Mouse (Mus musculus) large intestine, adult 2 months (tissue): Measurements from ENCODE around the gene Rxra. TPM values are rescaled to one million over a fixed set of nuclear protein-coding genes. Genes with fewer than 3 reads are reported as not detected.

ENCODE experiments used
- DNase-seq: peaks from one replicate; pipeline ENCODE4 v3.0.0-alpha.2; 2012; ENCODE audit warnings: low read depth, low spot score
- WGBS: fragments of 180-500 bp; shearing (Covaris S2); methylation state at CpG from one replicate; pipeline ENCODE4 v1.1.7; 2018; 5-methylcytosine and 5-hydroxymethylcytosine counted together
- polyA plus RNA-seq: library from polyadenylated mRNA; depleted of rRNA; stranded (reverse); fragments of >200 nt; gene quantifications from 2 replicates; pipeline ENCODE4 v1.2.3, GENCODE M21; 2012; rRNA removed

The Rxra gene
- polyA plus RNA-seq = 54.6 and 80.7 TPM in 2 replicates

DNA sequence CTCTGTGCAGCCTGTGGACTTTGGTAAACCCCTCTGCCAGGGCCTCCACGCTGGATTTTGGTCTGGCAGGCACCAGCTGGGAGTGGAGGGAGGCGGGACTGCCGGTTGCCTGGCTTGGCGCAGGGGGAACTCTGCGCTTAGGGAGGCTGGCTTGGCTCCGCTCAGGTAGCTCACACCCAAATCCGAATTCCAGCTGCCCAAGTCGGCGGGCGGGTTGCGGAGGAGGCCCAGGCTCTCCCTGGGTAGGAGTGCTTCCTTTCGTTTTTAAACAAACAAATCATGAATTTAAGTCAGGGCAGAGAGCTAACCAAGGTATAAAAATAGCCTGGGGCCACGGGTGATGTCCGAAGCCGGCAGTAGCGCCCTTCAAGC is at the start of gene Rxra:
Rxra (plus strand) TSS at position 335 of the 372 bp plus-strand sequence.
- no peak for DNase-seq
- 4% methylated on average over 16 of the region's 16 CpGs for WGBS

DNA sequence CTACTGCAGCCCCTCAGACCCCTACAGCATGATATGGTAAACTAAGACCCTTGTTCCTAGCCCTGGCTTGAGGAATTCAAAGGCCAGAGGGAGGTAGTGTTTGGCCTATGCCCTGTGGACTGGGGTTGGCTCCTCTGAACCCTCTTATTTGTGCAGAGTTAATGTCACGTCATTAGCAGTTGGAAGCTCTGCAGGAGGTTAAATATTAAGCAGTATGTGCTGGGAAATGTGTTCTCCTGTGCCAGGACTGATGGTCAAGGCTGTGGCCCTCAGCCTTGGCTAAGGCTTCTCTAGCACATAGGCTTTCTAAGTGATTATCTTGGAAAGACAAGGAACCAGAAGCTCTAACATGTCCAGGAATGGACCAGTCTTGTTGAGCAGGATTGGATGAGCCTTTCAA is 49.6 kb upstream of the Rxra start:
- WGBS = 42% methylated on average over 1 of the region's 1 CpGs
- no peak for DNase-seq

DNA sequence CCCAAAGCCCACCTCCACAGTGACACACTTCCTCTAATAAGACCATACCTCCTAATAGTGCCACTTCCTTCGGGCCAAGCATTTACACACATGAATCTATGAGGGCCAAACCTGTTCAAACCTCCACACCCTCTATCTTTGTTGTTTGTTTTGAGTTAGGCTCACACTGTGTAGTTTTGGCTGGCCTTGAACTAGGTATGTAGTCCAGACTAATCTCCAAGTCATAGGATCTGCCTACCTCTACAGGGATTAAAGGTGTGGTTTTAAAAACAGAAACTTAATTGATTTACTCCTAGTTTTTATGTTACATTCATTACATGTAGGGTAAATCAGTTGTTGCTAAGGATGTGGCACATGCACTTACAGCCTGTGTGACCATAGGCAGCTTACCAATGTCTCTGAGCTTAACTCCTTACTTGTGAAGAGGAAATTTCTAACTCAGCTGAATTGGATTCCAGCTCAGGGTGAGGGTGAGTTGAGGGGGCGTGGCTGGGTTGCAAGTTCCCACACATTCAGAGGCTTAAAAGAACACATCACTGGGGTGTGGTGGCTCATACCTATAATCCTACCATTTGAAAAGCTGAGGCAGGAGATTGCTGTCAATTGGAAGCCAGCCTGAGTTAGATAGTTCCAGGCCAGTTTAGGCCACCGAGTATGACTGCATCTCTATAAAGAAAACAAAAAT is 45.5 kb upstream of the Rxra start:
- no peak for DNase-seq
- whole genome bisulfite sequencing = 52% methylated on average over 3 of the region's 3 CpGs

DNA sequence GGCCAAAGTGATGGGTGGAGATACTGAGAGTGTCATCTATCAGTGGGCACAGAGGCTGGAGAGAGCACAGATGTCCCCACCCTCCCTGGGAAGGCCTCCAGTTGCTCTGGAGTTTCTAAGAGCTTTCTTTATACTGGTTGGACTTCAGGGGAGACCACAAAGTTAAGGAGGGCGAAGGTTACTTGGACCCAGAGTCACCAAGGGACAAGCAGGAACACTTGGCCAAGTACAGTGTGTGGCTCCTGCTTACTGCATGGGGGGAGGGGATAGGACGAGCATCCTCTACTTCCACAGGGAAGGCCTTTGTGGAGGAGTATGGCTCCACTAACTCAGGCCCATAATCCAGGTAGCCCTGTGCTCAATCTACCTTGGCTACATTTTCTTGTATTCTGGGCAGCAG is 42.8 kb upstream of the Rxra start:
- 73% methylated on average over 2 of the region's 2 CpGs for whole genome bisulfite sequencing
- DNase-seq = no peak

DNA sequence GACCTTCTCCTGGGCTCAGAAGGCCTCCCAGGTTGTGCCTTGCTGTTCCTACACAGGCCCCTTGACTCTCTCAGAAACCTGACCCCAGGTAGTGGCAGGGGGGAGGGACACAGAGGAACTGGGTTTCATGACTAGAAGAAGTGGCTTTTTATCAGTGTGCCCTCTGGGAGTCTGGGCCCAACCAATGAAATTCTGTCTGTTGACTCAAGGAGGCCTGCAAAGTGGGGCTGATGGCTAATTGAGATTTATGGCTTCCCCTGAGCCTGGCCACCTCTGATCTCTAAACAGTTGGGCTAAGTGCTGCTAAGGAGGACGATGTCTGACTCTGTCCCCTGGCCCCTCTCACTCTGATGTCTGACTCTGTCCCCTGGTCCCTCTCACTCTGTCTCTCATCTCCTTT is 42.2 kb upstream of the Rxra start:
- 38% methylated on average over 1 of the region's 1 CpGs for WGBS
- no peak for DNase-seq

DNA sequence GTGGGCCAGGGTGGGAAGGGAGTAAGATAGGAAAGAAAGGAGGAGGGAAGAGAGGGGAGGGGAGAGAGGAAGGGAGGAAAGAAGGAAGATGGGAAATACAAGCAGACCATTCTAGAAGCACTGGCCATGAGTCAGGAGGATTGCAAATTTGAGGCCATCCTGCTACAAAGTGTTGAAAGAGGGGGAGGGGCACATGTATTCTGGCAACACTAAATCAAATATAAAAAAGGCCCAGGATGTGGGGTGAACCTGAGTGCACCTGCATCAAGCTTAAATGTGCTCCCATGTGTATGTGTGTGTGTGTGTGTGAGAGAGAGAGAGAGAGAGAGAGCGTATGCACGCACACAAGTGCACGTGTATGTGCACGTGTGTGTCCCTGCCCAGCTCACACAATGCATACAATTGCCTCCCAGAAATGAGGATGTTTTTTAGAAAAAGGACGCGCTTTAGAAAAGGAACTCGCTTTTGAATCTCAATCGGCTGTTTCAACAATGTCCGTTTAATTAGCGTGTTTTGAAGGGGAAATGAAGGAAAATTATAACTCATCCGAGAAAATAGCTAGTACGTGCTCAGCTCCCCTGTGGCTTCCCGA is 41.0 kb upstream of the Rxra start:
- no peak for DNase-seq
- 85% methylated on average over 13 of the region's 13 CpGs for WGBS

DNA sequence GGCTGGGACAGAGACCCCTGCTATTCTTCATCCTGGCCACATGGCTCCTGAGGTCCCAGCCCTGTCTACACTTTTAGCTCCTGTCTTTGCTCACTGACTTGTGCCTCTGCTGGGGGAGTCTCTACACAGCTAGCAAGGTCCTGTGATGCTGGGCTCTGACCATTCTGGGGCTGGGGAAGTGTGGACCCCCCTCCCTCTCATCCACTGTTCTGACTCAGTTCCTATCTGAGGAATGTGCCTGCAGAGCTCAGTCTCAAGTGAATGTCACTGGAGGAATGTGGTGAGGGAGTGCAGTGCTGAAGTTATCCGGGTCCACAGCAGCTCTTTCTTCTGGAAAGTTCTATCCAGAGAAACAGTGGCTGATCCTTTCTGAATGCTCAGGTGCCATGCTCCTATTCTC is 39.4 kb upstream of the Rxra start:
- DNase-seq = no peak
- 43% methylated on average over 1 of the region's 1 CpGs for WGBS

DNA sequence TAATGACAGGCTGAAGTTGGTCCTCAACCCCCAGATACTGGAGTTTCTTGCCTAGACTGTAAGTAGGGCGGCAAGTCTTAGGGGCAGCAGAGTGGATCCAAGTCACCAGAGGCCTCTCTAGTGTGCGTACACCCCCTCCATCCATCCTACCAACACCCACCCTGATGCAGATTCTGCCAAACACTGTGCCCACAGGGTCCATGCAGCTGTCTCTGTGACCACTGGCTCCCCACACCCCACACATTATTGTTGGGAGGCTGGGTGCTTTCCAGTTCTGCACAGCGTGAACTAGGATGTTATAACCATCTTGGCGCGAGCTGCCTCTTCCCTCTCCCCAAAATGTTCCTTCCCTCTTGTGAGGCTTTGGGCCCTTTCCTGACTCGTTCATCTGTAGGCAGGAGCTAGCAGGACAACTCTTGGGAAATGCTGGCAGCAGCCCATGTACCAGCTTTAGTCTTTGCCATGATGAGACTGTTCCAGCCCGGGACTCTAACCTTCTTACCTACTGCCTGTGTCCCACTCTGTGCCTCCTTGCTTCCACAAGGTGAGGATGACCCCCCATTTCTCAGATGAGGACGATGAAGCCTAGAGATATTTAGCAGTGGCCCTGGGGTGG is 38.9 kb upstream of the Rxra start:
- DNase-seq = no peak
- 86% methylated on average over 8 of the region's 8 CpGs for WGBS

DNA sequence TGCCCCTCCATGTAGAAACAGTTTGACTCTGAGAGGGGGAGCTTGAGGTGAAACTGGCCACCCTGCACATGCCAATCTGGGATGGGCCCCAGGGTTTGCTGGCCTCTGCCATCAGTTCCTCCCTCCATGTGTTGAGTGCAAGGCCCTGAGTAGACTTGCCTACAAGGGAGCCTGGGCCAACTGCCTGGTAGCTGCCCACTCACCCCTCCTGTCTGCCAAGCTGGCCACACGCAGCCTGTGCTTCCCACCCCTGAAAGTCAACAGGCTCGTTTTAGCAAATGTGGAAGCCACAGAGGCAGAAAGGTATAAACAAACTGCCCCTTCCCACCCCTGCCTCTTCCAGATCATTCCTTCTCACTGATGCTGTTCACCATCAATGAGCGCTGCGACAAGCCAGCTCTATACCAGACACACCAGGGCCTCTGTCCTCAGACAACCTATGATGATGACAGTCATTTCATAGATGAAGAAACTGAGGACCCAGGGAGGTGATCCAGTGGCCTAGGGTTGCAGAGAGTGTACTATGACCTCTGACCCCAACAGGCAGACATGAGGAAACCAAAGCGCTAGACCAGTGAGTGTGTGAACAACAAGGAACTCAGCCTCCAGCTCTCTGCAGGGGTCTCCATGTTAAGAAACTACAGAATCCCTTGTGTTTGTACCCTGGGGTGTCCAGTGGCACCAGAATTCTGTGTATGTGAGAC is 36.5 kb upstream of the Rxra start:
- DNase-seq = no peak
- WGBS = 87% methylated on average over 5 of the region's 5 CpGs

DNA sequence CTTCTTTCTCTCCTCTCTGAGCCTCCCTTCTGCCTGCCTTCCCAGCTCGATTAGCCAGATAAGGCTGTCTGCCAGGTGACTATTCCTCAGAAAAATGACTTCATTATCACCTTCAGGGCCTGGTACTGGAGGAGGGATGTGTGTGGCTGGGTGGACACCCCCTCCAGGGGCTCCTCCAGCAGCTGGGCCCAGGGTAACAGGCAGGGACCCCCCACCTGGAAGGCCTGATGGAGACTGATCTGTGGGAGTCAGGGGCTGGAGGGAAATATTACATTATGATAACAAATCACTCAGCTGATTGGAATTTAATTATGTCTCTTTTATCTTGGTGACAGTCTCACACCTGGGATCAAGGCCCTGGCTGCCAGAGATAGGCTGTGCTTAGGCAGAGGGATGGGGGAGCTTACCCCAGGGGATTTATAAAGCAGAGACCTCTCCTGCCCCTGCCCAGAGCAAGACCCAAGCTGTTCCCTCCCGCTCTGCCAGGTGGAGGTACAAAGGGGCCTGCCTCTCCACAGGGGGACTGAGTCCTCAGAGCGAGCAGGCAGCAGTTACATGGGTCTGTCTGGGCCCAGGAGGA is 35.2 kb upstream of the Rxra start:
- WGBS = 87% methylated on average over 3 of the region's 3 CpGs
- DNase-seq = no peak

DNA sequence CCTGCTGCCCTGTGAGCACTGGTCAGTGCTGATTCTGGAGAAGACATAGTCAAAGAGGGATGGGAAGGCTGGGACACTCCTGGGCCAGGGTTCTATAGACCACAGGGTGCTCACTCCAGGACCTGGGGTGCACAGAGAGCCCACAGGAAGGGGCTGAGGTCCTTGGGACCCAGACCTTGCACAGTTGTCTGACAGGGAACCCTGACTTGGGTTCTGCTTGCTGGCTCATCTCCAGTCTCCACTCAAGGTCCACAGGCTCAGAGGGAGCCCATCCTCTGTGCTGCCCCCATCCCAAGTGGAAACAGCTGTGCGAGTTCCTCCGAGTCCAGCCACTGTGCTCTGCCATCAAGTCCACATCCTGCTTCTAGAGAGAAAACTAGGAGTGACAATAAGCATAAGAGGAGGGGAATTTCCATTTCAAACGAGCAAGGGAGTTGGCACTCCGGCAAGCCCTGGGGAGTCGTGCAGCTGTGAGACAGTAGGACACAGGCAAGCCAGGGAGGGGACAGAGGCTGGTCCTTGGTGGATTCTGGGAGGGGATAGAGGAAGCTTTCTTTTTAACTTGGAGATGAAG is 31.6 kb upstream of the Rxra start:
- 44% methylated on average over 5 of the region's 5 CpGs for WGBS
- no peak for DNase-seq

DNA sequence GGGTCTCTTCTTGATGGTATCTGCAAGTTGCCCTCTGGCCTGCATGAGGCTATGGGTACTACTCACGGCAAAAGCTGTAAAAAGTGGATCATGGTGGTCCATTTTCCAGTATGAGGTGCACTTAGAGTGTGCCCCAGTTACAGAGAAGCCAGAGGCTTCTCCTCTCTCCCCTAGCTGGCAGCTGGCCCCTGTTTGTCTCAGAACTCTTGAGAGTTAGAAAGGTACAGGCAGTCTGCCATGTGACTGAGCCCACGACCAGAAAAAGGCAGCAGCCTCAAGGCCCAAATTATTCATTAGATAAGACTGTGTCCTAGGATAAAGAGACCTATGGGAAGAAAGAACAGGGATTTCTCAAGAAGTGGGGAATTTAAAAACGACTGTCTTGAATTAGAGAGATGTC is 30.8 kb upstream of the Rxra start:
- DNase-seq = no peak
- WGBS = 47% methylated on average over 3 of the region's 3 CpGs

DNA sequence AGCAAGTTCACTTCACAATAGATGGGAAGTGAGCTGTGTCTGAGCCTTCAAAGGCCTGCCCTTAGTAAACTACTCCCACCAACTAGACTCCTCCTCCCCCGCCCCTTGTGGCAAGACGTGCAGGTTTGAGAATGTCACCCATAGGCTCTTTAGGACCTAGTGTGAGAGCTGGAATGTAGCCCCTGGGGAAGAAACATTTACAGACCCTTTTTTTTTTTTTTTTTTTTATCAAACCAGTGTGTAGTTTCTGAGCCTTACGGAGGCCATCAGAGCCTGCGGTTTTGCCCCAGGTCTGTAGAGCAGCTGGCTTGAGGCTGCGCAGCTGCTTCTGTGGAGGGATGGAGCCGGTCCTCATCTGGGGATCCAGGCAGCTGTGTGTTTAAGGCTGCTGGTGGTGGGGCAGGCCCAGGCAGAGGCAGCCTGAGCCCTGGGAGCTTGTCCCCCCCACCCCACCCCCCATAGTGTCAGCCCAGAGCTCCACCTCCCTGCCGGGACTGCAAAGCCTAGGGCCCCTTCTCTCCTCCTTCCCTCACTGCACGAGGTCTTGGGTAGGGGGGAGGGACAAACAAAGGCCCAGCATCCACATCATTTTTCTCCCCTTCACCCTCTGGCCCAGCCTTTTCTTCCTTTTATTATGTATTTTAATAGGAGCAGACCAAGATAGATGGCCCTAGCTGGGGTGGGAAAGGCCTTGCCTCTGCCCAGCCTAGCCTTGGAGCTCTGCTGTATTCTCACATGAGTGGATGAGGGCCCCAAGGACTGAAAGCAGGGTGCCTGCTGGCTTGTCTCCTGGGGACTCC is 26.2 kb upstream of the Rxra start:
- no peak for DNase-seq
- WGBS = 77% methylated on average over 8 of the region's 8 CpGs

DNA sequence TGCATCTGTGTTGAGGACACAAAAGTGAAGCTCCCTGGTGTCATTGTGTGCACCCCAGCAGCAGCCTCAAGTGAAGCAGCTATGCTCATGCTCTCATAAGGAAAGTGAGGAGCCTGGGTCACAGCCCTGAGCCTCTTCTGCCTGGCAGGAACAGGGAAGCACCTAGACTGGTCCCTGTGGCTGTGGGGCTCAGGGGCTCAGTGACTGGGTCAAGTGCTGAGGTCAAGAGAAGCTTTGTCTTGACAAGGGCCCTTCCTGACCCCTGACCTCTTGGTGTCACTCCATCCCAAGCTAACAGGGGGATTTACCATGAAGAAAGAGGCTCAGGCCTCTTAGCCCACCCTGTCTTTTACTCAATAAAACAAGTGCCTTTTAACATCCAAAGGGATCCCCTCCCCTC is 25.2 kb upstream of the Rxra start:
- DNase-seq = no peak

DNA sequence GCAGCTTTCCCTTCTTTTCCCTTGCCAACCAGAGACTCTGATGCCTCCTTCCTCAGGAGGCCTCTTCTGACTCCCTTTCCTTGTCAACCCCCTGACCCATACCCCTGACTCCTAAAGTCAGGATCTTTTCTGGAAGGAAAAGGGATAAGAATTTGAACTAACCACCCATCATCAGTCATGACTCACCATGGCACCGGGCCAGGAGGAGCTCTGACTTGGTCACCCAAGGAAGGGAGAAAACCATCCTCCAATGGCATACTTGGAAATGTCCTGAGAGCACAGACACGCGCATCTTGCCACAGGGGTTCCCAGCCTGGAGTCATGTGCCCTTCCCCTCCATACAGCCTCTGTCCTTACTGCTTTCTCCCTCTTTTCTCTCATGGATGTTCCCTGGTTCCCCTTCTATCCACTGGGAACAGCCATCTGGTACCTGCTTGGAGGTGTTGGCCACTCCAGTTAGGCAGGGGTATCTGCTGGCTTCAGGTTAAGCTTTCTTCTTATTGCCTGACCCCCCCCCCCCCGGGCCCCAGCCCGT is 22.7 kb upstream of the Rxra start:
- no peak for DNase-seq
- 67% methylated on average over 5 of the region's 5 CpGs for WGBS

DNA sequence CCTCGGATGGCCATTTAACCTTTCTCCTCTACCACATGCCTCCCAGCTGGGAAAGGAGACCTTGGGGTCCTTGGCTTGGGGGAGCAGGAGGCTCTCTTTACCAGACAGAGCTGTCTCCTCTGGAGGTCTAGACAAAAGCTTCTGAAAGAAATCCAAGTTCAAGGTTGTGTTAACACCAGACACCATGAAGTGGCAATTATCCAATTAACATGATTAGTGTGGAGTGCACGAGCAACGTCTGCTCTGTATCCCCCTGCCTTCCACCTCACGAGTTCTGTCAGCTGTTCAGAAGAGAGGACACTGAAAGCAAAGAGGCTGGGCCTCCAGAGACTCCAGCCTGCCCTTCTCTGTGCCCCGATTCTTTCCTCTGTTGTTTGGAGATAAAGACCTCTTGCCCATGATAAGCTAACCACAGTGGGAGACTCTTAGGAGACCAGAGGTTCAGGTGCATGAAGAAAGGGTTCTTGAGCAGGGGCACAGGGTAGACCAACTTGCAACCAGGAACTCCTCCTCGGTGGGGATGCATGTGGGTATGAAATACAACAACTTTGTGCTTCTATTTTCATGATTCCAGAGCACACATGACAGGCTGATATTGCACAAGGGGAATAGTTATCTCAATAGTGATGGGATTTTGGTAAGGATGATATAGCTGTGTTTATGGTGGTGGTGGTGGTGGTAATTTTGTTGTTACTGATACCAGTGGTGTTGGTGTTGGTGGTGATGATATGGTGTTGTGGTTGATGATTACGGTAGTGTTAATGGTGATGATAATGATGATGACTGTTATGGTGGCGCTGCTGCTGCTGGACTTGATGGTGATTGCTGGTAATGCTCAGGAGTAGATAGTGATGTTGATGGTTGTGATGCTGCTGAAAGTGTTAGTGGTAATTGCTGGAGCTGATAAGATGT is 21.7 kb upstream of the Rxra start:
- WGBS = 86% methylated on average over 8 of the region's 8 CpGs

DNA sequence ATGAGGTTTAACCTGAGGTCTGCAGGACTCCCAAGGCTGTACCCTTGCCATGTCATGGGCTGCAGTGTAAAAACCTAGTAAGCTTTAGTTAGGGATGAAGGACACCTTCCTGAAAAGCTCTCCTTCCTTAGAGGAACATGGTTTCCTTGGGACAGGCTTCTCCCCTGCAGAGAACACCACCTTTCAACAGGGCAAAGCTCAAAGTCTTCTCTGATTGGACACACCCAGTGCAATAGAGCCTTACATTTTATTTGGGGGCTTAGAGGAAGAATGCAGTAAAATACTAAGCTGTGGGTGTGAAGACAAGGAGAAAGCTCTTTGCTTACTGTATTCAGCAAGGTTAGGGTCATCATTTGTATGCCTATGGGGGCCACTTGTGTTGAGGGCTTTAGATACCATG is 19.7 kb upstream of the Rxra start:
- DNase-seq = no peak

More for the DNA sequence above, 21.7 kb upstream of the Rxra start:
- DNase-seq = no peak

DNA sequence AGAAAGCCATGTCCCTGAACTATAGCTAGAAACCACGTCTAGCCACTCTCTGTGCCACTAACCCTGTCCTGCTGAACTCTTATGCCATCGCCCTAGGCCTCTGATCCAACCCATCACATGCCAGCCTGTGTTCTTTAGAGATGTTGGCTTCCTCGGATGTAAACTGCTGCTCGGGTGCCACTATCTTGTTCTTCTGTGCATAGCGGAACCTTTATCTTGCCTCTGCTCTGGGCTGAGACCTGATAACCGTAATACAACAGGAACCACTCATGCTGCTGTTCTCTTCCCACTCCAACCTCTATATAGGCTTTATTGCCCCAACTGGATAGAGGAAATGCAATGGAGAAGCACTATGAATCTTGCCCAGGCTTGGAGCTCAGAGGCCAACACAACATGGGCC is 11.0 kb upstream of the Rxra start:
- no peak for DNase-seq
- WGBS = 86% methylated on average over 6 of the region's 6 CpGs
